ENCODE assay signal across 32 mouse cellular contexts in the genomic region with DNA sequence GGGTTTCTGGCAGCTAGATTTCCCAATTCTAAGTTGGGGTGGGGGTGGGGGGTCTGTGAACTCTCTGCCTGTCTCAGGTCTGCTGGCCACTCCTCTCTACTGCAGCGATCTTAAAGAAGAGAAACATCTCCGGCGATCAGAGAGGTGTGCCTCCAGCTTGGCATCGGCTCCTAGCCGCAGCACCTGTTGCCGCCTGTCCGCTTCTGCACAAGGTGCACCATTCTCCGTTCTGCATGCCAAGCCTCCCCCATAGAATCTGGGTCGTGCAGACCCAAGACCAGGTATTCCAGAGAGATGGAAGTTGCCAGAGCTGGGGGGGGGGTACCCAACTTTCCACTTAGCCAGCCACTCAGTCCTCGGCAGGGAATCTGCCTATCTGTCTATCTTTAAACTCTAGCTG. TPM values are rescaled to one million over a fixed set of nuclear protein-coding genes. Genes with fewer than 3 reads are reported as not detected.
DNase-seq lines count a peak whose midpoint lies in the region; ATAC-seq and TF ChIP-seq lines count a peak whose summit lies in the region.
"Had no signal": no experiment of that assay in that cellular context is flagged by ENCODE, and none has a peak within 500 bp of the region (broad histone marks: within the 10 kb centered on the region; RNA-seq: fewer than 3 reads in every experiment).

No protein-coding gene starts in this region.

- DNase-seq in heart, adult 9 months (ENCODE audit: low spot score in 2 of 2) = no peak
- DNase-seq in stomach, postnatal 0 days (ENCODE audit: low spot score) = no peak
- no peak for DNase-seq in layer of hippocampus, postnatal 14 days (ENCODE audit: low spot score in 2 of 2)
- DNase-seq: adrenal gland, adult 8-10 months; adrenal gland, postnatal 25 days; cerebellum, adult 11-12 months; cerebellum, adult 9-10 months; cerebellum, postnatal 14 days; gastrocnemius, postnatal 10 days; gastrocnemius, postnatal 36 days; heart, postnatal 10 days; heart, postnatal 4 days had no signal

- no peak overlapping the region for H3K9ac ChIP-seq in heart, embryonic 15.5 days
- no peak overlapping the region for H3K9ac ChIP-seq in stomach, postnatal 0 days (ENCODE audit: low read length)
- H3K9ac ChIP-seq: embryonic facial prominence, embryonic 13.5 days; forebrain, embryonic 13.5 days; heart, embryonic 13.5 days; hindbrain, embryonic 14.5 days had no signal

- H3K9me3 ChIP-seq in heart, embryonic 15.5 days (replicated peaks) = no peaks in the 10 kb centered on the region
- H3K9me3 ChIP-seq in stomach, postnatal 0 days (ENCODE audit: control insufficient read depth, low read length) = no peaks in the 10 kb centered on the region
- H3K9me3 ChIP-seq: embryonic facial prominence, embryonic 13.5 days; forebrain, embryonic 10.5 days; forebrain, embryonic 13.5 days; heart, embryonic 10.5 days; heart, embryonic 13.5 days had no signal

- 79% methylated on average over 10 of the region's 10 CpGs for WGBS in heart, embryonic 15.5 days
- WGBS in stomach, postnatal 0 days = 68% methylated on average over 10 of the region's 10 CpGs

- peak overlapping the region; percentile 4; the same call in 1 of the 2 replicates for H3K4me3 ChIP-seq in heart, embryonic 15.5 days
- no peak overlapping the region for H3K4me3 ChIP-seq in C2C12 (ENCODE audit: insufficient read depth, poor library complexity, severe bottlenecking)
- no peak overlapping the region for H3K4me3 ChIP-seq in myocyte
- H3K4me3 ChIP-seq in stomach, postnatal 0 days (ENCODE audit: low read depth, low read length) = no peak overlapping the region
- H3K4me3 ChIP-seq: embryonic facial prominence, embryonic 13.5 days; forebrain, embryonic 10.5 days; forebrain, embryonic 13.5 days; heart, embryonic 10.5 days; heart, embryonic 13.5 days had no signal

- ATAC-seq in heart, embryonic 15.5 days (replicated peaks; ENCODE audit: insufficient number of reproducible peaks, insufficient read depth, low FRiP score, low read depth) = no peak
- no peak for ATAC-seq in stomach, postnatal 0 days (ENCODE audit: low FRiP score, low TSS enrichment)
- ATAC-seq: activated CD4-positive, CD25-positive, alpha-beta regulatory T cell, adult 4 months; forebrain, embryonic 13.5 days; forebrain, embryonic 16.5 days; hindbrain, postnatal 0 days; inflammation-experienced regulatory T-cells, adult 6 months; intestine, embryonic 16.5 days had no signal

- H3ac ChIP-seq in C2C12 (ENCODE audit: control insufficient read depth, insufficient read length, low read depth) = no peak overlapping the region
- no peak overlapping the region for H3ac ChIP-seq in myocyte (ENCODE audit: control insufficient read depth, insufficient read length)

- H3K79me3 ChIP-seq in C2C12 (ENCODE audit: low read depth) = no peaks in the 10 kb centered on the region

- H3K27me3 ChIP-seq in heart, embryonic 15.5 days = peaks cover 11% of the 10 kb centered on the region
- no peaks in the 10 kb centered on the region for H3K27me3 ChIP-seq in C2C12 (ENCODE audit: control insufficient read depth, insufficient read depth, insufficient read length)
- H3K27me3 ChIP-seq in myocyte (ENCODE audit: control insufficient read depth, insufficient read depth, insufficient read length) = no peaks in the 10 kb centered on the region
- H3K27me3 ChIP-seq in stomach, postnatal 0 days (ENCODE audit: control insufficient read depth, insufficient read depth, low read length) = no peaks in the 10 kb centered on the region
- H3K27me3 ChIP-seq: embryonic facial prominence, embryonic 13.5 days had no signal

- TF ChIP-seq POLR2A in myocyte (IDR thresholded peaks at IDR 0.05; ENCODE audit: insufficient read length, low read depth) = no peak

- H3K36me3 ChIP-seq in heart, embryonic 15.5 days = no peaks in the 10 kb centered on the region
- H3K36me3 ChIP-seq in C2C12 (ENCODE audit: control insufficient read depth, insufficient read depth) = no peaks in the 10 kb centered on the region
- H3K36me3 ChIP-seq in myocyte (ENCODE audit: control insufficient read depth, insufficient read depth) = no peaks in the 10 kb centered on the region
- no peaks in the 10 kb centered on the region for H3K36me3 ChIP-seq in stomach, postnatal 0 days (ENCODE audit: control insufficient read depth, insufficient read depth, low read length)
- H3K36me3 ChIP-seq: embryonic facial prominence, embryonic 13.5 days; forebrain, embryonic 10.5 days; heart, embryonic 10.5 days; heart, embryonic 13.5 days had no signal

- H3K79me2 ChIP-seq in C2C12 (ENCODE audit: control insufficient read depth, insufficient read depth) (no peaks in the 10 kb centered on the region), myocyte (ENCODE audit: control insufficient read depth, insufficient read depth) (no peaks in the 10 kb centered on the region)

- TF ChIP-seq EP300 in stomach, postnatal 0 days (optimal IDR thresholded peaks at IDR 0.05) = no peak

- no peak overlapping the region for H3K27ac ChIP-seq in heart, embryonic 15.5 days
- H3K27ac ChIP-seq in stomach, postnatal 0 days (replicated peaks) = peak overlapping the region; percentile 69; the same call in 1 of the 2 replicates
- H3K27ac ChIP-seq: forebrain, embryonic 13.5 days; heart, embryonic 10.5 days; heart, embryonic 13.5 days; hindbrain, embryonic 14.5 days; hindbrain, postnatal 0 days had no signal

- no peak overlapping the region for H3K4me2 ChIP-seq in heart, embryonic 15.5 days
- H3K4me2 ChIP-seq in myocyte (ENCODE audit: low read depth) = no peak overlapping the region
- H3K4me2 ChIP-seq in stomach, postnatal 0 days (replicated peaks; ENCODE audit: low read depth) = peak overlapping the region; percentile 23; the same call in 1 of the 2 replicates
- H3K4me2 ChIP-seq: forebrain, embryonic 13.5 days; heart, embryonic 13.5 days; hindbrain, embryonic 14.5 days had no signal

- no peak for TF ChIP-seq CTCF in C2C12 (IDR thresholded peaks at IDR 0.05; ENCODE audit: control insufficient read depth, insufficient read depth, insufficient read length)
- no peak for TF ChIP-seq CTCF in stomach, postnatal 0 days (IDR thresholded peaks at IDR 0.05; ENCODE audit: low read depth)

- H3K4me1 ChIP-seq in heart, embryonic 15.5 days (replicated peaks) = no peaks in the 10 kb centered on the region
- H3K4me1 ChIP-seq in stomach, postnatal 0 days (replicated peaks; ENCODE audit: control insufficient read depth, insufficient read depth) = no peaks in the 10 kb centered on the region
- H3K4me1 ChIP-seq: forebrain, embryonic 13.5 days; heart, embryonic 10.5 days; heart, embryonic 13.5 days had no signal

TF ChIP-seq in C2C12, 6 proteins besides CTCF, POLR2A, EP300 and RAD21:
- peak; percentile 34 for TF ChIP-seq MYOD1 (IDR thresholded peaks at IDR 0.05; ENCODE audit: control insufficient read depth, insufficient read length, low read depth)
- TF ChIP-seq FOSL1 (IDR thresholded peaks at IDR 0.05; ENCODE audit: insufficient read depth, low read length, poor library complexity, severe bottlenecking) = no peak
- TF ChIP-seq CEBPB (IDR thresholded peaks at IDR 0.05; ENCODE audit: low read depth) = no peak
- TF ChIP-seq MYOG (IDR thresholded peaks at IDR 0.05; ENCODE audit: control insufficient read depth, extremely low read depth, insufficient read length) = no peak
- no peak for TF ChIP-seq MAX (IDR thresholded peaks at IDR 0.05)
- no peak for TF ChIP-seq USF1 (IDR thresholded peaks at IDR 0.05; ENCODE audit: low read depth)

TF ChIP-seq in myocyte, 11 proteins besides CTCF, POLR2A, EP300 and RAD21:
- TF ChIP-seq MYOD1 (IDR thresholded peaks at IDR 0.05; ENCODE audit: control insufficient read depth in 1 of 3, insufficient read length in 2 of 3, low read depth in 2 of 3) (peak in 2 of 3 experiments; percentile 56 to 76), MYOG (IDR thresholded peaks at IDR 0.05; ENCODE audit: control insufficient read depth in 1 of 3, insufficient read depth in 1 of 3, insufficient read length in 2 of 3, low read depth in 2 of 3) (no peak), E2F4 (IDR thresholded peaks at IDR 0.05; ENCODE audit: insufficient read depth) (no peak), TCF12 (IDR thresholded peaks at IDR 0.05; ENCODE audit: insufficient read depth, poor library complexity, severe bottlenecking) (no peak)

RNA-seq across cellular contexts. Expression of a gene that starts 0.6 kb away (rescaled TPM):
- 0.78 and 8.9 TPM in 2 replicates for polyA plus RNA-seq in heart, embryonic 15.5 days (2015; fragmentation: Nextera tagmentation; extraction: Ambion mirVana)
- 0.39 TPM for polyA plus RNA-seq in C2C12 (2012; fragmentation: generic; extraction: Trizol)
- 0.01 TPM for polyA plus RNA-seq in myocyte (2012; fragmentation: generic; extraction: Trizol)
- polyA plus RNA-seq in stomach, postnatal 0 days (2015; fragmentation: Nextera tagmentation; extraction: Ambion mirVana) = 1.9 and 2.6 TPM in 2 replicates
- total RNA-seq in layer of hippocampus, postnatal 14 days (2021) = not detected
- total RNA-seq: common myeloid progenitor, adult 5-6 weeks; ES-E14; gastrocnemius, adult 18-20 months; gastrocnemius, postnatal 10 days; granulocyte monocyte progenitor cell, adult 5-6 weeks; heart, postnatal 10 days; heart, postnatal 4 days; hindbrain, postnatal 0 days had no signal
- polyA plus RNA-seq: activated CD4-positive, CD25-positive, alpha-beta regulatory T cell, adult 4 months; forebrain, embryonic 10.5 days; forebrain, embryonic 13.5 days; forebrain, embryonic 16.5 days; hindbrain, embryonic 14.5 days; hindbrain, postnatal 0 days; inflammation-experienced regulatory T-cells, adult 6 months; intestine, embryonic 16.5 days had no signal

RNA-seq across cellular contexts. Expression of a gene that starts 36.2 kb away (rescaled TPM):
- 0.08 TPM in 1 of 2 replicates, not detected in the other for polyA plus RNA-seq in heart, embryonic 15.5 days (2015; fragmentation: Nextera tagmentation; extraction: Ambion mirVana)
- polyA plus RNA-seq in C2C12 (2012; fragmentation: generic; extraction: Trizol) (not detected), myocyte (2012; fragmentation: generic; extraction: Trizol) (0.01 TPM)
- polyA plus RNA-seq in stomach, postnatal 0 days (2015; fragmentation: Nextera tagmentation; extraction: Ambion mirVana) = 0.23 and 0.39 TPM in 2 replicates
- total RNA-seq in layer of hippocampus, postnatal 14 days (2021) = not detected
- total RNA-seq: adrenal gland, adult 8-10 months; adrenal gland, postnatal 25 days; common myeloid progenitor, adult 5-6 weeks; gastrocnemius, adult 18-20 months; gastrocnemius, postnatal 10 days; gastrocnemius, postnatal 36 days; granulocyte monocyte progenitor cell, adult 5-6 weeks; heart, postnatal 10 days; heart, postnatal 4 days had no signal
- polyA plus RNA-seq: activated CD4-positive, CD25-positive, alpha-beta regulatory T cell, adult 4 months; brain, embryonic 14.5 days; embryonic facial prominence, embryonic 13.5 days; forebrain, embryonic 10.5 days; forebrain, embryonic 13.5 days; forebrain, embryonic 16.5 days; heart, embryonic 10.5 days; heart, embryonic 13.5 days; hindbrain, embryonic 11.5 days; hindbrain, embryonic 14.5 days; hindbrain, postnatal 0 days; inflammation-experienced regulatory T-cells, adult 6 months had no signal

RNA-seq across cellular contexts. Expression of a gene that starts 42.5 kb away (rescaled TPM):
- polyA plus RNA-seq in heart, embryonic 15.5 days (2015; fragmentation: Nextera tagmentation; extraction: Ambion mirVana) = 31.0 and 43.3 TPM in 2 replicates
- polyA plus RNA-seq in C2C12 (2012; fragmentation: generic; extraction: Trizol) (29.5 TPM), myocyte (2012; fragmentation: generic; extraction: Trizol) (24.8 TPM)
- 26.5 and 27.9 TPM in 2 replicates for polyA plus RNA-seq in stomach, postnatal 0 days (2015; fragmentation: Nextera tagmentation; extraction: Ambion mirVana)
- total RNA-seq in layer of hippocampus, postnatal 14 days (2021) = 10 to 100 TPM; 27.6 to 32.2 TPM

RNA-seq across cellular contexts. Expression of a gene that starts 57.6 kb away (rescaled TPM):
- 46.1 and 62.4 TPM in 2 replicates for polyA plus RNA-seq in heart, embryonic 15.5 days (2015; fragmentation: Nextera tagmentation; extraction: Ambion mirVana)
- polyA plus RNA-seq in C2C12 (2012; fragmentation: generic; extraction: Trizol) = 37.1 TPM
- 50.2 TPM for polyA plus RNA-seq in myocyte (2012; fragmentation: generic; extraction: Trizol)
- 36.2 and 38.7 TPM in 2 replicates for polyA plus RNA-seq in stomach, postnatal 0 days (2015; fragmentation: Nextera tagmentation; extraction: Ambion mirVana)
- total RNA-seq in layer of hippocampus, postnatal 14 days (2021) = 10 to 100 TPM; 70.8 to 76.7 TPM
